In the genomic region with DNA sequence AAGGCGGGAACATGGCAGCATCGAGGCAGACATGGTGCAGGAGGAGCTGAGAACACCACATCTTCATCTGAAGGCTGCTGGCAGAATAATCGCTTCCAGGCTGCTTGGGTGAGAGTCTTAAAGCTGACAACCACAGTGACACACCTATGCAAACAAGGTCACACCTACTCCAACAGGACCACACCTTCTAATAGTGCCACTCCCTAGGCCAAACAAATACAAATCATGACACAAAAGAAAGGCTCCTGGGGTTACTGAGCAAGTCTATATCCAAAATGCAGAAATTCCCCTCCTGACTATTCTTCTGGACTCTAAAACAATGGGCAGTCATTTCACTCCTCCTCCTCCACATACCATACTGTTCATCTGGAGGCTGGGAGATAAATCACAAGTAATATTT, we compare ENCODE assay signal across 31 mouse cellular contexts.
DNase-seq lines count a peak whose midpoint lies in the region; ATAC-seq and TF ChIP-seq lines count a peak whose summit lies in the region.
"Had no signal": no experiment of that assay in that cellular context is flagged by ENCODE, and none has a peak within 500 bp of the region (broad histone marks: within the 10 kb centered on the region; RNA-seq: fewer than 3 reads in every experiment).

No protein-coding gene starts in this region.

- no peak overlapping the region for H3K9ac ChIP-seq in midbrain, embryonic 11.5 days (ENCODE audit: low read length)
- H3K9ac ChIP-seq in stomach, postnatal 0 days (ENCODE audit: low read length), result no peak overlapping the region
- H3K9ac ChIP-seq: embryonic facial prominence, embryonic 13.5 days; embryonic facial prominence, embryonic 15.5 days; forebrain, embryonic 12.5 days; forebrain, postnatal 0 days had no signal

- 89% methylated on average over 3 of the region's 3 CpGs for WGBS in midbrain, embryonic 11.5 days
- 94% methylated on average over 3 of the region's 3 CpGs for WGBS in midbrain, embryonic 10.5 days
- 81% methylated on average over 3 of the region's 3 CpGs for WGBS in stomach, postnatal 0 days

- no peak for TF ChIP-seq EP300 in stomach, postnatal 0 days (optimal IDR thresholded peaks at IDR 0.05)

- H3K27me3 ChIP-seq in midbrain, embryonic 11.5 days (ENCODE audit: control insufficient read depth, insufficient read depth, low read length), result no peaks in the 10 kb centered on the region
- H3K27me3 ChIP-seq in midbrain, embryonic 10.5 days (ENCODE audit: low read depth, poor library complexity, severe bottlenecking), result no peaks in the 10 kb centered on the region
- H3K27me3 ChIP-seq in stomach, postnatal 0 days (ENCODE audit: control insufficient read depth, insufficient read depth, low read length), result no peaks in the 10 kb centered on the region
- H3K27me3 ChIP-seq: CH12.LX; embryonic facial prominence, embryonic 13.5 days; embryonic facial prominence, embryonic 15.5 days; forebrain, embryonic 12.5 days; Patski had no signal

- ATAC-seq in midbrain, embryonic 11.5 days (ENCODE audit: low FRiP score), result no peak
- peak; percentile 80 for ATAC-seq in stomach, postnatal 0 days (ENCODE audit: low FRiP score, low TSS enrichment)
- no peak for ATAC-seq in cerebellum, adult (ENCODE audit: insufficient number of reproducible peaks, low FRiP score, low TSS enrichment)
- ATAC-seq: activated CD4-positive, CD25-positive, alpha-beta regulatory T cell, adult 4 months; CD4-positive, CD25-positive, alpha-beta regulatory T cell, adult 4 months; forebrain, embryonic 14.5 days; forebrain, postnatal 0 days; Patski had no signal

- no peak for TF ChIP-seq CTCF in stomach, postnatal 0 days (IDR thresholded peaks at IDR 0.05; ENCODE audit: low read depth)

- H3K36me3 ChIP-seq in midbrain, embryonic 11.5 days (ENCODE audit: control insufficient read depth, insufficient read depth, low read length), result no peaks in the 10 kb centered on the region
- no peaks in the 10 kb centered on the region for H3K36me3 ChIP-seq in midbrain, embryonic 10.5 days
- H3K36me3 ChIP-seq in stomach, postnatal 0 days (ENCODE audit: control insufficient read depth, insufficient read depth, low read length), result no peaks in the 10 kb centered on the region
- H3K36me3 ChIP-seq: embryonic facial prominence, embryonic 13.5 days; embryonic facial prominence, embryonic 15.5 days; forebrain, embryonic 10.5 days; forebrain, embryonic 12.5 days had no signal

- no peaks in the 10 kb centered on the region for H3K4me1 ChIP-seq in midbrain, embryonic 11.5 days (ENCODE audit: control insufficient read depth, insufficient read depth, low read length)
- 0 out of 2 replicates have a peak, but pooled peaks cover under 1% of the 10 kb centered on the region for H3K4me1 ChIP-seq in midbrain, embryonic 10.5 days
- H3K4me1 ChIP-seq in stomach, postnatal 0 days (replicated peaks; ENCODE audit: control insufficient read depth, insufficient read depth), result no peaks in the 10 kb centered on the region

- H3K9me3 ChIP-seq in midbrain, embryonic 11.5 days (ENCODE audit: control insufficient read depth, low read length), result no peaks in the 10 kb centered on the region
- no peaks in the 10 kb centered on the region for H3K9me3 ChIP-seq in midbrain, embryonic 10.5 days (replicated peaks)
- no peaks in the 10 kb centered on the region for H3K9me3 ChIP-seq in stomach, postnatal 0 days (ENCODE audit: control insufficient read depth, low read length)
- H3K9me3 ChIP-seq: embryonic facial prominence, embryonic 13.5 days; embryonic facial prominence, embryonic 15.5 days; forebrain, embryonic 10.5 days; forebrain, embryonic 12.5 days; G1E had no signal

- H3K4me3 ChIP-seq in midbrain, embryonic 11.5 days (ENCODE audit: low read depth, low read length), result no peak overlapping the region
- H3K4me3 ChIP-seq in midbrain, embryonic 10.5 days, result no peak overlapping the region
- no peak overlapping the region for H3K4me3 ChIP-seq in stomach, postnatal 0 days (ENCODE audit: low read depth, low read length)
- H3K4me3 ChIP-seq: embryonic facial prominence, embryonic 13.5 days; embryonic facial prominence, embryonic 15.5 days; erythroblast, embryonic 14.5 days; forebrain, embryonic 10.5 days; forebrain, embryonic 12.5 days had no signal

- no peak overlapping the region for H3K4me2 ChIP-seq in midbrain, embryonic 11.5 days
- H3K4me2 ChIP-seq in stomach, postnatal 0 days (replicated peaks; ENCODE audit: low read depth), result no peak overlapping the region
- H3K4me2 ChIP-seq: embryonic facial prominence, embryonic 13.5 days; embryonic facial prominence, embryonic 15.5 days; forebrain, embryonic 12.5 days had no signal

- peak; percentile 57 for DNase-seq in midbrain, embryonic 11.5 days (ENCODE audit: low spot score, missing footprints)
- no peak for DNase-seq in midbrain, embryonic 10.5 days (ENCODE audit: low spot score)
- DNase-seq in ES-CJ7 (ENCODE audit: low read depth, low spot score) (peak; percentile 93), R1 (ENCODE audit: low read depth, low spot score) (peak; percentile 95)
- DNase-seq in stomach, postnatal 0 days (ENCODE audit: low spot score), result no peak
- DNase-seq in spleen, postnatal 10 days (ENCODE audit: low spot score in 2 of 2), result no peak
- no peak for DNase-seq in frontal cortex, postnatal 14 days (ENCODE audit: low spot score in 2 of 2)
- DNase-seq: adrenal gland, adult 8-10 months; adrenal gland, postnatal 14 days; adrenal gland, postnatal 36 days; B cell, adult 2 months; cerebellum, adult 11 months; cerebellum, adult 18-20 months; cerebellum, adult 8-10 months; cerebellum, adult 9-11 months; cerebellum, postnatal 14 days; cerebellum, postnatal 36 days; embryo, embryonic 11 days; forebrain, postnatal 0 days had no signal

- no peak overlapping the region for H3K27ac ChIP-seq in midbrain, embryonic 11.5 days (ENCODE audit: low read depth, low read length)
- no peak overlapping the region for H3K27ac ChIP-seq in midbrain, embryonic 10.5 days (replicated peaks)
- H3K27ac ChIP-seq in stomach, postnatal 0 days (replicated peaks), result no peak overlapping the region
- H3K27ac ChIP-seq: embryonic facial prominence, embryonic 13.5 days; embryonic facial prominence, embryonic 15.5 days; forebrain, embryonic 10.5 days; forebrain, embryonic 12.5 days had no signal

Comparison
In these comparisons a context has a peak if more than half of its experiments do, and no peak if none do; other contexts are left out.
1. DNase-seq: peak in midbrain, embryonic 11.5 days (single experiment), ES-CJ7 (single experiment) and R1 (single experiment); none in midbrain, embryonic 10.5 days (single experiment), stomach, postnatal 0 days (single experiment), spleen, postnatal 10 days (0 of 2) and frontal cortex, postnatal 14 days (0 of 2).